Mouse (Mus musculus) C2C12 (cell line): ENCODE measurements at regions not wholly inside any gene's neighbourhood (a gene's known extent, or its start where the extent isn't known, plus 50 kb on each side); places are given as distances from the start of the nearest gene placed in this dataset.

Experiments
- CTCF ChIP-seq: IDR thresholded peaks from one replicate; pipeline ENCODE4 v1.5.1; 2011; ENCODE audit not compliant: control insufficient read depth, insufficient read depth, insufficient read length
- MAX ChIP-seq: IDR thresholded peaks from one replicate; pipeline ENCODE4 v1.6.1; 2011; ENCODE audit warnings: mild to moderate bottlenecking, control low read depth
- MYOD1 ChIP-seq: IDR thresholded peaks from one replicate; pipeline ENCODE4 v1.6.1; 2011; ENCODE audit warnings: low read depth; ENCODE audit not compliant: control insufficient read depth, insufficient read length
- USF1 ChIP-seq: IDR thresholded peaks from one replicate; pipeline ENCODE4 v1.6.1; 2011; ENCODE audit warnings: low read depth, mild to moderate bottlenecking, control low read depth, moderate library complexity

GRCm38 (mm10) chr1:119259455-119259854, 162.6 kb downstream of the Inhbb start:
- TF ChIP-seq USF1 (no peak), CTCF (no peak), MYOD1 (no peak), MAX (no peak)
